Comparison of ENCODE assay signal across 24 mouse cellular contexts in the genomic region with DNA sequence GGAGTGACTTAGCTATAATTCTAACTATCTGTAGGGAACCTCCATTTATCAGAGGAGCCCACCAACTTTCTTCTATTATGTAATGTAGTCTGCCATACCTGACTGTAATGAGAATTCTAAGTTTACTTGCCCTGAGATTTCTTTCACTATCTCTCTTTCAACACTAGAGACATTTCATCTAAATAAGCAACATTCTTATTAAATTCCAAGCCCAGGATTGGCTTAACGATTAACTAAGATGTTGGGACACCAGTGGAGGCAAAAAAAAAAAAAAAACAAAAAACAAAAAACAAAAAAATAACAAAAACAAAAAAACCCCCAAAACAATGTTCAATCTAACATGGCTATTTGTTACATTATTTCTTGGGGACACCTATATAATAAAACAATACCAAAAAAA.
"Had no signal": no experiment of that assay in that cellular context is flagged by ENCODE, and none has a peak within 500 bp of the region (broad histone marks: within the 10 kb centered on the region; RNA-seq: fewer than 3 reads in every experiment).

No protein-coding gene starts in this region.

- H3K9me3 ChIP-seq: heart, embryonic 10.5 days; heart, embryonic 12.5 days; hindbrain, embryonic 12.5 days; intestine, embryonic 15.5 days; limb, embryonic 10.5 days; limb, embryonic 12.5 days had no signal

- DNase-seq: forebrain, postnatal 0 days; gastrocnemius, postnatal 14 days; gastrocnemius, postnatal 36 days; heart, adult 18-20 months; heart, postnatal 10 days; heart, postnatal 4 days; kidney, adult 8-10 months; kidney, postnatal 14 days; lung, adult 18-20 months had no signal

- H3K27me3 ChIP-seq: heart, embryonic 12.5 days; hindbrain, embryonic 12.5 days; intestine, embryonic 15.5 days; kidney, embryonic 15.5 days; limb, embryonic 12.5 days had no signal

- H3K4me1 ChIP-seq: intestine, embryonic 15.5 days; kidney, embryonic 15.5 days had no signal

- H3K4me2 ChIP-seq: heart, embryonic 12.5 days; hindbrain, embryonic 12.5 days; hindbrain, embryonic 14.5 days; intestine, embryonic 15.5 days; kidney, embryonic 15.5 days; limb, embryonic 12.5 days had no signal

- H3K27ac ChIP-seq: heart, embryonic 10.5 days; hindbrain, embryonic 10.5 days; hindbrain, embryonic 12.5 days; hindbrain, embryonic 14.5 days; intestine, embryonic 15.5 days; kidney, embryonic 15.5 days; kidney, postnatal 0 days; layer of hippocampus, adult 2 months; left cerebral cortex, adult 2 months; limb, embryonic 10.5 days; limb, embryonic 12.5 days had no signal

- ATAC-seq: hindbrain, embryonic 16.5 days; inflammation-experienced regulatory T-cells, adult 6 months; intestine, embryonic 15.5 days; intestine, postnatal 0 days had no signal

- H3K36me3 ChIP-seq: intestine, embryonic 15.5 days had no signal

- H3K9ac ChIP-seq: forebrain, postnatal 0 days; heart, embryonic 12.5 days; hindbrain, embryonic 12.5 days; hindbrain, embryonic 14.5 days; intestine, embryonic 15.5 days; kidney, embryonic 15.5 days; limb, embryonic 12.5 days had no signal

- H3K4me3 ChIP-seq: heart, embryonic 10.5 days; heart, embryonic 12.5 days; hindbrain, embryonic 10.5 days; hindbrain, embryonic 12.5 days; intestine, embryonic 15.5 days; kidney, embryonic 15.5 days; layer of hippocampus, adult 2 months; left cerebral cortex, adult 2 months; limb, embryonic 10.5 days; limb, embryonic 12.5 days had no signal
